Mouse (Mus musculus) kidney, postnatal 0 days (tissue): ENCODE measurements around the gene Rpl24. TPM values are rescaled to one million over a fixed set of nuclear protein-coding genes. Genes with fewer than 3 reads are reported as not detected.
A peak's percentile ranks its signal among the peaks of the same experiment; 100 is the strongest.
"Not testable (repeated sequence)": the region's sequence is repeated elsewhere in the genome, so short reads cannot be mapped to it uniquely, and the experiment has no call there.

Experiments used
- ATAC-seq: fragments of 200-750 bp; cut with Nextera tagmentation; replicated peaks from 2 replicates; pipeline ENCODE4 v1.8.0; 2017; ENCODE audit warnings: low read depth, moderate number of reproducible peaks, moderate TSS enrichment, moderate library complexity; ENCODE audit not compliant: low FRiP score
- DNase-seq: peaks from one replicate; pipeline ENCODE4 v3.0.0-alpha.2; 2016; ENCODE audit warnings: low spot score
- H3K27ac ChIP-seq: fragments of 300-500 bp; sonication (generic); 2 replicates; pipeline ENCODE4 v1.5.1; 2014; ENCODE audit warnings: mild to moderate bottlenecking
- H3K27me3 ChIP-seq: fragments of 300-500 bp; sonication (generic); 2 replicates; pipeline ENCODE4 v1.6.1; 2014; ENCODE audit warnings: low read length, mixed read lengths; ENCODE audit not compliant: insufficient read depth
- H3K36me3 ChIP-seq: fragments of 300-500 bp; sonication (generic); 2 replicates; pipeline ENCODE4 v1.6.1; 2014; ENCODE audit warnings: low read length, mixed read lengths; ENCODE audit not compliant: insufficient read depth
- H3K4me1 ChIP-seq: fragments of 300-500 bp; sonication (generic); replicated peaks from 2 replicates; pipeline ENCODE4 v1.6.1; 2014; ENCODE audit warnings: antibody characterized with exemption, low read length, mixed read lengths; ENCODE audit not compliant: insufficient read depth
- H3K4me2 ChIP-seq: fragments of 300-500 bp; sonication (generic); 2 replicates; pipeline ENCODE4 v1.6.1; 2014; ENCODE audit warnings: mild to moderate bottlenecking, low read length, moderate library complexity, mixed read lengths
- H3K4me3 ChIP-seq: fragments of 300-500 bp; sonication (generic); replicated peaks from 2 replicates; pipeline ENCODE4 v1.5.1; 2014; ENCODE audit warnings: low read depth, low read length
- H3K9ac ChIP-seq: fragments of 300-500 bp; sonication (generic); 2 replicates; pipeline ENCODE4 v1.6.1; 2014; ENCODE audit warnings: low read depth, low read length
- H3K9me3 ChIP-seq: fragments of 300-500 bp; sonication (generic); replicated peaks from 2 replicates; pipeline ENCODE4 v1.6.1; 2016; ENCODE audit warnings: low read length, inconsistent platforms, mixed read lengths
- CTCF ChIP-seq: IDR thresholded peaks from 2 replicates; pipeline ENCODE4 v1.5.1; 2016; ENCODE audit warnings: antibody characterized with exemption, low read depth, mild to moderate bottlenecking, moderate library complexity
- WGBS: fragments of 180-500 bp; shearing (Covaris S2); extraction: QIAGEN DNeasy Blood & Tissue Kit; methylation state at CpG from one replicate; pipeline ENCODE4 v1.1.7; 2014; 5-methylcytosine and 5-hydroxymethylcytosine counted together
- polyA plus RNA-seq: library from polyadenylated mRNA; unstranded; fragments of >200 nt; fragmentation: Nextera tagmentation; extraction: Ambion mirVana; gene quantifications from 2 replicates; pipeline ENCODE4 v1.2.1, GENCODE M21; 2015

Rpl24 gene
- polyA plus RNA-seq, 1 experiment from 2014 or later = 1,073 TPM

GRCm38 (mm10) chr16:55950946-55951678, 15.0 kb upstream of the Rpl24 start:
- WGBS = 44% methylated on average over 19 of the region's 19 CpGs
- DNase-seq = peak; percentile 92
- Histone ChIP-seq H3K27me3 (no peaks in the 10 kb centered on the region), H3K27ac (no peak overlapping the region), H3K4me2 (peak overlapping the region; percentile 23; the same call in 1 of the 2 replicates), H3K4me1 (no peaks in the 10 kb centered on the region), H3K9me3 (no peaks in the 10 kb centered on the region), H3K4me3 (no peak overlapping the region), H3K36me3 (no peaks in the 10 kb centered on the region), H3K9ac (no peak overlapping the region)
- ATAC-seq = peak; percentile 43
- peak; percentile 89 for TF ChIP-seq CTCF

GRCm38 (mm10) chr16:55951679-55952327, 14.3 kb upstream of the Rpl24 start:
- no peaks in the 10 kb centered on the region for H3K27me3 ChIP-seq
- DNase-seq (no peak), ATAC-seq (no peak)
- H3K4me3 ChIP-seq = no peak overlapping the region
- no peak for TF ChIP-seq CTCF
- H3K9ac ChIP-seq = no peak overlapping the region
- no peaks in the 10 kb centered on the region for H3K9me3 ChIP-seq
- 68% methylated on average over 7 of the region's 7 CpGs for WGBS
- no peak overlapping the region for H3K4me2 ChIP-seq
- H3K36me3 ChIP-seq = no peaks in the 10 kb centered on the region
- no peaks in the 10 kb centered on the region for H3K4me1 ChIP-seq
- H3K27ac ChIP-seq = no peak overlapping the region

- ATAC-seq (no peak), DNase-seq (no peak)
- Histone ChIP-seq H3K4me3 (no peak overlapping the region), H3K4me1 (no peaks in the 10 kb centered on the region), H3K36me3 (no peaks in the 10 kb centered on the region), H3K4me2 (no peak overlapping the region), H3K27ac (no peak overlapping the region), H3K27me3 (no peaks in the 10 kb centered on the region), H3K9ac (no peak overlapping the region), H3K9me3 (no peaks in the 10 kb centered on the region)
- TF ChIP-seq CTCF = no peak
Measured at GRCm38 (mm10) chr16:55952771-55953170, 13.3 kb upstream of the Rpl24 start.

- H3K27ac ChIP-seq, H3K9ac ChIP-seq, H3K27me3 ChIP-seq, H3K4me2 ChIP-seq, DNase-seq, H3K4me1 ChIP-seq, H3K9me3 ChIP-seq, H3K4me3 ChIP-seq, H3K36me3 ChIP-seq, ATAC-seq: not testable (repeated sequence)
- WGBS = 86% methylated on average over 9 of the region's 9 CpGs
Measured at GRCm38 (mm10) chr16:55954196-55954595, 11.9 kb upstream of the Rpl24 start.

GRCm38 (mm10) chr16:55963068-55963467, 3.0 kb upstream of the Rpl24 start:
- H3K9me3 ChIP-seq, ATAC-seq, H3K27ac ChIP-seq, DNase-seq, H3K4me2 ChIP-seq, H3K36me3 ChIP-seq, H3K9ac ChIP-seq, H3K4me3 ChIP-seq, H3K27me3 ChIP-seq, H3K4me1 ChIP-seq: not testable (repeated sequence)
- 83% methylated on average over 6 of the region's 11 CpGs for WGBS

GRCm38 (mm10) chr16:55964126-55964949, 1.7 kb upstream of the Rpl24 start:
- DNase-seq (peak; percentile 61), ATAC-seq (no peak)
- H3K4me3 ChIP-seq = no peak overlapping the region
- no peak overlapping the region for H3K27ac ChIP-seq
- H3K4me2 ChIP-seq = no peak overlapping the region
- TF ChIP-seq CTCF = peak; percentile 64
- H3K36me3 ChIP-seq = no peaks in the 10 kb centered on the region
- no peaks in the 10 kb centered on the region for H3K9me3 ChIP-seq
- H3K4me1 ChIP-seq = no peaks in the 10 kb centered on the region
- 59% methylated on average over 4 of the region's 4 CpGs for WGBS
- H3K9ac ChIP-seq = no peak overlapping the region
- no peaks in the 10 kb centered on the region for H3K27me3 ChIP-seq
